14 mouse cellular contexts compared by ENCODE assay signal in genomic region chr8:91569874-91570273, GRCm38 (mm10).
DNase-seq lines count a peak whose midpoint lies in the region; ATAC-seq and TF ChIP-seq lines count a peak whose summit lies in the region.
"Had no signal": no experiment of that assay in that cellular context is flagged by ENCODE, and none has a peak within 500 bp of the region (broad histone marks: within the 10 kb centered on the region; RNA-seq: fewer than 3 reads in every experiment).

No protein-coding gene starts in this region.

- no peak for ATAC-seq in heart, embryonic 14.5 days (ENCODE audit: insufficient number of reproducible peaks, insufficient read depth, low FRiP score, low read depth)
- no peak for ATAC-seq in liver, embryonic 12.5 days
- no peak for ATAC-seq in intestine, embryonic 16.5 days
- ATAC-seq: lung, postnatal 0 days had no signal

- peak overlapping the region in 1 of 2 experiments; percentile 20; a peak in 1 of 4 replicates for H3K27ac ChIP-seq in heart, embryonic 14.5 days (replicated peaks in 1 of 2; ENCODE audit: control insufficient read depth in 1 of 2, insufficient read depth in 1 of 2, low read depth in 2 of 2, low read length in 2 of 2)
- no peak overlapping the region for H3K27ac ChIP-seq in liver, embryonic 12.5 days
- H3K27ac ChIP-seq in cortical plate, adult 2 months (ENCODE audit: insufficient read depth, low read length) = peak overlapping the region; percentile 67; the same call in 1 of the 2 replicates
- H3K27ac ChIP-seq in intestine, embryonic 16.5 days (ENCODE audit: low read length) = no peak overlapping the region
- H3K27ac ChIP-seq: neural tube, embryonic 12.5 days had no signal

- no peaks in the 10 kb centered on the region for H3K27me3 ChIP-seq in heart, embryonic 14.5 days (ENCODE audit: control insufficient read depth, insufficient read depth, low read length)
- no peaks in the 10 kb centered on the region for H3K27me3 ChIP-seq in liver, embryonic 12.5 days (replicated peaks)
- H3K27me3 ChIP-seq in intestine, embryonic 16.5 days (replicated peaks; ENCODE audit: control insufficient read depth, insufficient read depth, low read length) = no peaks in the 10 kb centered on the region
- H3K27me3 ChIP-seq: neural tube, embryonic 12.5 days had no signal

- peak overlapping the region; percentile 49; the same call in 1 of the 2 replicates for H3K9ac ChIP-seq in heart, embryonic 14.5 days (ENCODE audit: low read length)
- no peak overlapping the region for H3K9ac ChIP-seq in liver, embryonic 12.5 days
- no peak overlapping the region; the same call in 1 of the 2 replicates for H3K9ac ChIP-seq in intestine, embryonic 16.5 days (ENCODE audit: low read depth, low read length)
- H3K9ac ChIP-seq: neural tube, embryonic 12.5 days had no signal

- peaks cover 33 to 50% of the 10 kb centered on the region in 2 experiments for H3K4me1 ChIP-seq in heart, embryonic 14.5 days (ENCODE audit: control insufficient read depth in 2 of 2, insufficient read depth in 2 of 2, low read length in 2 of 2)
- H3K4me1 ChIP-seq in liver, embryonic 12.5 days = peaks cover 28% of the 10 kb centered on the region
- peaks cover 16% of the 10 kb centered on the region for H3K4me1 ChIP-seq in cortical plate, adult 2 months (ENCODE audit: control insufficient read depth, insufficient read depth, low read length)
- peaks cover 22% of the 10 kb centered on the region for H3K4me1 ChIP-seq in intestine, embryonic 16.5 days (ENCODE audit: control insufficient read depth, insufficient read depth, low read length)

- no peak for TF ChIP-seq CTCF in cortical plate, adult 2 months (IDR thresholded peaks at IDR 0.05; ENCODE audit: extremely low read depth, insufficient read depth, low read length)

- H3K9me3 ChIP-seq in heart, embryonic 14.5 days (ENCODE audit: control insufficient read depth, low read length) = no peaks in the 10 kb centered on the region
- no peaks in the 10 kb centered on the region for H3K9me3 ChIP-seq in liver, embryonic 12.5 days (replicated peaks)
- H3K9me3 ChIP-seq in intestine, embryonic 16.5 days (ENCODE audit: control insufficient read depth, low read length) = no peaks in the 10 kb centered on the region
- H3K9me3 ChIP-seq: neural tube, embryonic 12.5 days had no signal

- no peak for DNase-seq in heart, postnatal 36 days
- DNase-seq in liver (no peak), adipocyte (ENCODE audit: low spot score) (no peak)
- DNase-seq in gastrocnemius, postnatal 10 days = no peak
- DNase-seq: cerebellum, postnatal 14 days; gastrocnemius, postnatal 25 days; kidney, adult 2 months; right cerebral cortex, postnatal 25 days had no signal

- TF ChIP-seq POLR2A in cortical plate, adult 2 months (IDR thresholded peaks at IDR 0.05; ENCODE audit: extremely low read depth, insufficient read depth, low read length) = no peak

- H3K36me3 ChIP-seq in heart, embryonic 14.5 days (ENCODE audit: control insufficient read depth, insufficient read depth, low read length) = no peaks in the 10 kb centered on the region
- no peaks in the 10 kb centered on the region for H3K36me3 ChIP-seq in liver, embryonic 12.5 days
- H3K36me3 ChIP-seq in intestine, embryonic 16.5 days (ENCODE audit: control insufficient read depth, insufficient read depth, low read length) = no peaks in the 10 kb centered on the region
- H3K36me3 ChIP-seq: neural tube, embryonic 12.5 days had no signal

- peak overlapping the region; percentile 50 for H3K4me2 ChIP-seq in heart, embryonic 14.5 days (ENCODE audit: low read length)
- peak overlapping the region; percentile 12; the same call in 1 of the 2 replicates for H3K4me2 ChIP-seq in liver, embryonic 12.5 days
- peak overlapping the region; percentile 10; the same call in 1 of the 2 replicates for H3K4me2 ChIP-seq in intestine, embryonic 16.5 days (ENCODE audit: low read depth, low read length)
- H3K4me2 ChIP-seq: neural tube, embryonic 12.5 days had no signal

- 11% methylated on average over 11 of the region's 11 CpGs for whole genome bisulfite sequencing in heart, embryonic 14.5 days
- WGBS in liver, embryonic 12.5 days (ENCODE audit: insufficient replicate concordance) = 23% methylated on average over 11 of the region's 11 CpGs
- WGBS in intestine, embryonic 16.5 days = 36% methylated on average over 11 of the region's 11 CpGs

- H3K4me3 ChIP-seq in heart, embryonic 14.5 days (ENCODE audit: control insufficient read depth in 1 of 2, insufficient read depth in 1 of 2, low read depth in 1 of 2, low read length in 2 of 2) = peak overlapping the region in 1 of 2 experiments; percentile 3; a peak in 1 of 4 replicates
- H3K4me3 ChIP-seq in liver, embryonic 12.5 days = no peak overlapping the region
- H3K4me3 ChIP-seq in cortical plate, adult 2 months (ENCODE audit: insufficient read depth, low read length) = no peak overlapping the region
- H3K4me3 ChIP-seq in intestine, embryonic 16.5 days (ENCODE audit: low read length) = no peak overlapping the region
- H3K4me3 ChIP-seq: neural tube, embryonic 12.5 days had no signal

- intact Hi-C loops in heart, postnatal 36 days (cut with DNase I) = no loop called here
